Mouse (Mus musculus) midbrain, embryonic 15.5 days (tissue): ENCODE data around the gene Sec24d. TPM values are rescaled to one million over a fixed set of nuclear protein-coding genes. Genes with fewer than 3 reads are reported as not detected.
A peak's percentile ranks its signal among the peaks of the same experiment; 100 is the strongest.

Experiments
- ATAC-seq: fragments of 200-750 bp; cut with Nextera tagmentation; replicated peaks from 2 replicates; pipeline ENCODE4 v1.8.0; 2017; ENCODE audit warnings: moderate TSS enrichment
- H3K27ac ChIP-seq: fragments of 300-500 bp; sonication (generic); 2 replicates; pipeline ENCODE4 v1.5.1; 2015; ENCODE audit warnings: mild to moderate bottlenecking, inconsistent platforms
- H3K27me3 ChIP-seq: fragments of 300-500 bp; sonication (generic); replicated peaks from 2 replicates; pipeline ENCODE4 v1.6.1; 2015; ENCODE audit warnings: inconsistent platforms
- H3K36me3 ChIP-seq: fragments of 300-500 bp; sonication (generic); replicated peaks from 2 replicates; pipeline ENCODE4 v1.6.1; 2015; ENCODE audit warnings: inconsistent platforms
- H3K4me1 ChIP-seq: fragments of 300-500 bp; sonication (generic); 2 replicates; pipeline ENCODE4 v1.6.1; 2015; ENCODE audit warnings: inconsistent platforms
- H3K4me2 ChIP-seq: fragments of 300-500 bp; sonication (generic); 2 replicates; pipeline ENCODE4 v1.6.1; 2015; ENCODE audit warnings: inconsistent platforms, mild to moderate bottlenecking, moderate library complexity
- H3K4me3 ChIP-seq: fragments of 300-500 bp; sonication (generic); 2 replicates; pipeline ENCODE4 v1.5.1; 2015; ENCODE audit warnings: mild to moderate bottlenecking, inconsistent platforms
- H3K9ac ChIP-seq: fragments of 300-500 bp; sonication (generic); 2 replicates; pipeline ENCODE4 v1.6.1; 2015; ENCODE audit warnings: mild to moderate bottlenecking, inconsistent platforms
- H3K9me3 ChIP-seq: fragments of 300-500 bp; sonication (generic); 2 replicates; pipeline ENCODE4 v1.6.1; 2016; ENCODE audit warnings: inconsistent platforms
- WGBS: fragments of 180-500 bp; shearing (Covaris S2); methylation state at CpG from one replicate; pipeline ENCODE4 v1.1.7; 2015; ENCODE audit warnings: mixed read lengths; 5-methylcytosine and 5-hydroxymethylcytosine counted together
- polyA plus RNA-seq: library from polyadenylated mRNA; unstranded; fragments of >200 nt; fragmentation: Nextera tagmentation; extraction: Ambion mirVana; gene quantifications from 2 replicates; pipeline ENCODE4 v1.2.1, GENCODE M21; 2015

Sec24d gene
- 12.0 and 12.9 TPM in 2 replicates for polyA plus RNA-seq

DNA sequence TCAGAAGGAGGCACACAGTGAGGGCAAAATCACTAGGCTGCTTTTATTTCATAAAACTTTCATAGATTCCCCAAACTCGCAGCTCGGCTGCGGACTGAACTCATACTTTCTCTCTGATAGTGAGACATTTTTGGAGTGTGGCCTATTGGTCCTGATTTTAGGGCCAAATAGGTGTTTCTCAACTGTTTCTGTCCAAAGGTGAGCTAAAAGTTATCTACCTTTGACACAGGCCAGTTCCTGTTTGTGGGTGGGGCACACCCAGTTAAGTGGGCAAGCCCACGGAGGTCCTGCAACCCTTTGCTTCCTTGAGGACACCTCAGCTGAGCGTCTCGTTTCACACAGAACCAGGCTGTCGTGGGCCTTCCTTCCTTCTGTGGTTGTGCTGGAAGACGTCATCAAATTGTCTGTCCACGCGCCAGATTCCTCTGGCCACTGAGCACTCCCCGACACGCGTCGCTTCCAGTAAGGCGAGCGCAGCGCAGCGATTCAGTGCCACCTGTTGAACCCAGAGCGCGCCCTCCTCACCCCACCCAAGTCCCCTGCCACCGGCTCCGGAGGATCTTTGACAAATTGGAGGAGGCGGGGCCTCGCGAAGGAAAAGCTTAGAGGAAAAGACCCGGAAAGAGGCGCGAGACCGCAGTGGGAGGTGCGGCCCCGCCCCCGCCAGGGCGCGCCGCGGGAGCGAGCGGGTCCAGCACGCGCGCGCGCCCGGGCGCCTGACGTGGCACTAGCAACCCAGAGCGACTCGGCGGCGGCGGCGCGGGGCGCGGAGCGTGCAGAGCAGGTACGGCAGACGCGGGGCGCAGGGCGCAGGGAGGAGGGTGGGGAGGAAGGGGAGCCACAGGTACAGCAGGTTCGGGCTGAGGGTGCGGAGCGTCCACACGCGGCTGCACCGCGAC lies at the start of gene Sec24d:
Gene Sec24d, plus strand, starts transcription at position 703 of the 899 bp plus-strand sequence.
- Histone ChIP-seq H3K27me3 (peaks cover 10% of the 10 kb centered on the region; the same call in 1 of the 2 replicates), H3K27ac (no peak within 1 kb of the TSS), H3K4me1 (peaks cover 8% of the 10 kb centered on the region; the same call in 1 of the 2 replicates), H3K36me3 (no peaks in the 10 kb centered on the region), H3K9me3 (no peaks in the 10 kb centered on the region), H3K4me3 (peak within 1 kb of the TSS; percentile 62), H3K4me2 (peak within 1 kb of the TSS; percentile 97), H3K9ac (peak within 1 kb of the TSS; percentile 51)
- WGBS = 3% methylated on average over 67 of the region's 68 CpGs
- ATAC-seq = peak; percentile 95

DNA sequence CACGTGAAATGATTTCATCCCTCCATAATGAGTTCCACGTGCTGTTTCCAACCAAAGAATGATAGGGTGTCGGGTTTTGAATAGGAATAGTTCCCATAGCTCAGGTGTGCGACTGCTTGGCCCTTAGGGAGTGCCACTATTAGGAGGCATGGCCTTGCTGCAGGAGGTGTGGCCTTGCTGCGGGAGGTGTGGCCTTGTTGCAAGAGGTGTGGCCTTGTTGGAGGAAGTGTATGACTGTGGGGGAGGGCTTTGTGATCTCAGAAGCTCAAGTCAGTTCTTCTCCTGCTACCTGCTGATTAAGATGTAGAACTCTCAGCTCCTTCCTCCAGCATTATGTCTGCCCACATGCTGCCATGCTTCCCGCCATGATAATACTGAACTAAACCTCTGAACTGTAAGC lies 48.6 kb upstream of the Sec24d start:
- no peak for ATAC-seq
- no peaks in the 10 kb centered on the region for H3K4me1 ChIP-seq
- H3K36me3 ChIP-seq = no peaks in the 10 kb centered on the region
- no peaks in the 10 kb centered on the region for H3K9me3 ChIP-seq
- WGBS = 61% methylated on average over 6 of the region's 6 CpGs
- H3K27ac ChIP-seq = no peak overlapping the region
- H3K9ac ChIP-seq = no peak overlapping the region
- H3K27me3 ChIP-seq = no peaks in the 10 kb centered on the region
- no peak overlapping the region for H3K4me2 ChIP-seq
- no peak overlapping the region for H3K4me3 ChIP-seq

DNA sequence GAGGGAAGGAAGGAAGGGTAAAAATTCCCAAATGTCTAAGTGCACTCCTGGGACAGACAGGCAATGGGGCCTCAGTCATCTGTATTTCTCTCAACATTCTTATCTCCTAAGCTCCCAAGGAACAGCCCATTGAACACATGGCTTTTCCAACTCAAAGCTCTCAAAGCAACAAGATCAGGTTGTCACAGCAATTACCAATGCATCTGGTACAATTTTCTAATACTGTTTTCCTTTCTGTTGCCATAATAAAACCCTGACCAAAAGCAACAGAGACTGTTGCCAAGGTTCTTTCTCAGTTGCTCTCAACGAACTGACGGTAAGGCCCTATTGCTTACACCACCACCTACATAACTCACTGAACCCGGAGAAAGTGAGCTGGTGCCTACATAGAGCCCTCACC lies 40.0 kb upstream of the Sec24d start:
- no peaks in the 10 kb centered on the region for H3K27me3 ChIP-seq
- no peak overlapping the region for H3K9ac ChIP-seq
- no peak for ATAC-seq
- no peaks in the 10 kb centered on the region for H3K36me3 ChIP-seq
- H3K4me2 ChIP-seq = no peak overlapping the region
- 96% methylated on average over 3 of the region's 3 CpGs for WGBS
- H3K27ac ChIP-seq = no peak overlapping the region
- H3K4me3 ChIP-seq = no peak overlapping the region
- no peaks in the 10 kb centered on the region for H3K4me1 ChIP-seq
- no peaks in the 10 kb centered on the region for H3K9me3 ChIP-seq

DNA sequence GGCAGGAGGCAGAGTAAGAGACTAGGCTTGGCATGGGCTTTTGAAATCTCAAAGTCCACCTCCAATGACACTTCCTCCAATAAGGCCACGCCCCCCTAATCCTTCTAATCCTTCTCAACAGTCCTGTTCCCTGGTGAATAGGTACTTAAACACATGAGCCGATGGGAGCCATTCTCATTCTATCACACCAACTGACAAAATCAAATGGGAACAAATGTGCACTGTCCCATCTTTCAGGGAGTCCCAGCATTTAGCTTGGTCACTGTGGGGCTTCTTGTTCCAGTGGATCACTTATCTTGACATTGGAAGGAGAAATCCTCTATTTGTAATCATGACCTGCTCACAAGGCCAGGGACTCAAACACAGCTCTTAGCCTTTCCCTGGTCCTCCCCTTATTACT lies 35.6 kb upstream of the Sec24d start:
- Histone ChIP-seq H3K27ac (no peak overlapping the region), H3K9ac (no peak overlapping the region), H3K4me1 (peaks cover 6% of the 10 kb centered on the region; the same call in 1 of the 2 replicates), H3K9me3 (no peaks in the 10 kb centered on the region), H3K4me2 (no peak overlapping the region), H3K4me3 (no peak overlapping the region), H3K27me3 (peaks cover under 1% of the 10 kb centered on the region; the same call in 1 of the 2 replicates), H3K36me3 (no peaks in the 10 kb centered on the region)
- WGBS = 74% methylated on average over 2 of the region's 2 CpGs
- ATAC-seq = no peak

DNA sequence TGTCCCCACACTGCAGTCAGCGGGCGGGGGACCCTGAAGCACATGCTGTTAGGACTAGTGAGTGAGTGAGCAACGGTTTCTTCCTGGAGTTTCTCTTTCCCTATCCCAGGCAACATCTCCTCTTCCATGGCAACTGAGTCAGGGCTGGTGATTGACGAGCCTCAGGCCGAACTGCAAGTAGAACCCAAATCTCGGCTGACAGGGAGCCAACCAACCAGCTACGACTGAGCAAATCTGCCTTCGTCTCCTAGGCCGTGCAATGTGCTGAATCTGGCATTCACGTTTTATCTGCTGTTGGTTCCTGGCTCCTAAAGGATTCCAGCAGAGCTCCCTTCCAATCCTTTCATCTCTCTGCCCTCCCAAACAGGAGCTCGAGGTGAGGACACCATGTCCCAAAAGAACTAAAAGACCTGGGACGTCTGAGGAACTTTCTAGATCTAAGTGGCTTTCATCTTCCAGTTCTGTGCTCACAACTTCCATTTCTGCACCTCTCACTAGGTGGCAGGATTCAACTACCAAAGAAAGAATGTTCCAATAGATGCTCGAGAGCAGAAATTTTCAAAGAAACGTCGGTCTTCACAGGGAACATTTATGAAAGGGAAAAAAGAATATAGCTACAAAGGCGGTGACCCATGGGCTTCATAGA lies 32.9 kb upstream of the Sec24d start:
- no peaks in the 10 kb centered on the region for H3K36me3 ChIP-seq
- ATAC-seq = no peak; the same call in 1 of the 2 replicates
- H3K4me1 ChIP-seq = peaks cover 6% of the 10 kb centered on the region; the same call in 1 of the 2 replicates
- H3K27me3 ChIP-seq = peaks cover 7% of the 10 kb centered on the region
- 46% methylated on average over 16 of the region's 16 CpGs for WGBS
- H3K27ac ChIP-seq = no peak overlapping the region
- H3K9ac ChIP-seq = no peak overlapping the region
- no peak overlapping the region for H3K4me3 ChIP-seq
- H3K4me2 ChIP-seq = no peak overlapping the region
- H3K9me3 ChIP-seq = no peaks in the 10 kb centered on the region

DNA sequence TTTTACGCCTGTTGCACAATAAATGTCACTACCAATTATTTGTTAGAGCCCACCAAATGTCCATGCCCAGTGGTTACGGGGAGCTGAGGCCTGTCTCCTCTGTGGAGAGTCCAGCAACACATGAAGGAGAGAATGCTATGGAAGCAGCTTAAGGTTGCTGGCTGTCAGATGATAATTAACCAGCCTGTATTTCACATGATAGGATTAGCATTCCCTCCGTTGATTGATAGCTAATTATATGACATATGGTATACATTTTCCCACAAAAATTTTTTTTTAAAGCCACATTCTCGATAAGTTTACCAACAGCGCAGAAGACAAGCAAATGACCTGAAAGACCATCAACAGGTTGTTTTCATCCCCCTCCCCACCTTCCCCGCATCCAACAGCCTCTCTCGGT lies 31.8 kb upstream of the Sec24d start:
- H3K27ac ChIP-seq = no peak overlapping the region
- no peaks in the 10 kb centered on the region for H3K9me3 ChIP-seq
- peaks cover 7% of the 10 kb centered on the region for H3K27me3 ChIP-seq
- peak overlapping the region; percentile 42 for H3K9ac ChIP-seq
- H3K4me3 ChIP-seq = peak overlapping the region; percentile 50
- no peaks in the 10 kb centered on the region for H3K36me3 ChIP-seq
- ATAC-seq = no peak
- H3K4me2 ChIP-seq = peak overlapping the region; percentile 81
- H3K4me1 ChIP-seq = peaks cover 6% of the 10 kb centered on the region; the same call in 1 of the 2 replicates
- 16% methylated on average over 7 of the region's 7 CpGs for WGBS

DNA sequence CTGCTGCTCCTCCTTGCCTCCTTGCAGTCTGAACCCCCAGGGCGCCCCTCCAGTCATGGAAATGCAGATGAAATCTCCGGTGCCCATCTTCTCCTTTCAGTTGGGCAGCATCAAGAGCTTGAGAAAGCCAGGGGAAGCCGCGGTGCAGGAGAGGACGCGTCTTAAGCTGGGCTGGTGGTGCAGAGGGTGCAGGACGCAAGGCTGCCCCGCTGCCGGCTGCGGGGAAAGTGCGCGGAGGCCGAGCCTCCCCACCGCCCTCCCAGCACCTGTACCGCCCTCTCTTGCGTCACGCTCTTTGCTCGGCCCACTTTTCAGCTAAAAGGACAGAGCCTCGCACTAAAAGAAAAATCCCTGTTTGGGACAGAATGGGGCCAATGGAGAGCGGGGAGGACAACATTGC lies 31.3 kb upstream of the Sec24d start, which contains the start of gene Synpo2:
Gene Synpo2, minus strand, starts transcription at position 229 of the 400 bp plus-strand sequence.
- peak within 1 kb of the TSS; percentile 42 for H3K9ac ChIP-seq
- H3K4me1 ChIP-seq = peaks cover 6% of the 10 kb centered on the region; the same call in 1 of the 2 replicates
- peaks cover 7% of the 10 kb centered on the region for H3K27me3 ChIP-seq
- ATAC-seq = peak; percentile 82
- under 1% methylated on average over 20 of the region's 20 CpGs for WGBS
- H3K27ac ChIP-seq = no peak within 1 kb of the TSS
- H3K4me2 ChIP-seq = peak within 1 kb of the TSS; percentile 81
- H3K36me3 ChIP-seq = no peaks in the 10 kb centered on the region
- H3K4me3 ChIP-seq = peak within 1 kb of the TSS; percentile 50
- H3K9me3 ChIP-seq = no peaks in the 10 kb centered on the region

DNA sequence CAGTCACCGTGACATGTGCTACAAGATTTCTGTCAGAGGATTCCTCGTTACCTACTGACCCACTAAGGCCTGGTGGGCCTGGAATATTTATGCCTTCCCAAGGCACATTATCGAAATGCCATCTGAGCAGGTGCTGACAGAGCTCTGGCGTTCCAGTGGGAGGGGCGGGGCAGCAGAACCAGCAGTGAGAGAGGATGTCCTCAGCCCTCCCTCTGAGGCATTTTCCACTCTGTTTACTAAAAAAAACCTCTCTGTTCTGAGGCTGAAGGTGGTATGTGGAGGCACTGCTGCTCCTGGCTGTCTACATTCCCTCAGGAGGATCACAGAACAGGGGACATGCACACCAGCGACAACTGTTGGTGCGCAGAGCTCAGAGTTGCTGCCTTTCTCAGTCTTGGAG lies 30.2 kb upstream of the Sec24d start:
- ATAC-seq = no peak
- WGBS = 25% methylated on average over 7 of the region's 7 CpGs
- H3K4me2 ChIP-seq = no peak overlapping the region

DNA sequence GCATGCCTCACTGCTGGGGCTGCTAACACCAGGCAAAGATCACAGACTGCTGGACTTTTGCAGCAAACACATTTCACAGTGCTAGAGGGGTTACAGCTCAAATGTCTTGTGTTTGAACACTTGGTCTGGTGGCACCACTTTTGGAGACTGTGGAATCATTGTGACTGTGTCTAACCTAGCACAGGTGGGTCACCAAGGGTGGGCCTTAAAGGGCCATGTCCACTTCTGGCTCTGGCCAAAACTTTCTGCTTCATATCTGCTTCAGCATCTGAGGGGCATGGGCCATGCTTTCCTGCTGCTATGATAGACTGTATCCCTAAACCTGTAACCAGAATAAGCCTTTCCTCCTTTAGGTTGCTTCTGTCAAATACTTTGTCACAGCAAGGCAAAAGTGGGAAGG lies 29.8 kb upstream of the Sec24d start:
- Histone ChIP-seq H3K4me1 (peaks cover 6% of the 10 kb centered on the region; the same call in 1 of the 2 replicates), H3K36me3 (no peaks in the 10 kb centered on the region), H3K4me3 (no peak overlapping the region), H3K9me3 (no peaks in the 10 kb centered on the region), H3K27ac (no peak overlapping the region), H3K9ac (no peak overlapping the region), H3K4me2 (no peak overlapping the region), H3K27me3 (peaks cover 7% of the 10 kb centered on the region)
- no peak for ATAC-seq

More for the DNA sequence above, 30.2 kb upstream of the Sec24d start:
- peaks cover 7% of the 10 kb centered on the region for H3K27me3 ChIP-seq
- H3K9ac ChIP-seq = no peak overlapping the region
- no peak overlapping the region for H3K4me3 ChIP-seq
- no peaks in the 10 kb centered on the region for H3K9me3 ChIP-seq
- no peaks in the 10 kb centered on the region for H3K36me3 ChIP-seq
- H3K27ac ChIP-seq = no peak overlapping the region
- peaks cover 6% of the 10 kb centered on the region; the same call in 1 of the 2 replicates for H3K4me1 ChIP-seq

DNA sequence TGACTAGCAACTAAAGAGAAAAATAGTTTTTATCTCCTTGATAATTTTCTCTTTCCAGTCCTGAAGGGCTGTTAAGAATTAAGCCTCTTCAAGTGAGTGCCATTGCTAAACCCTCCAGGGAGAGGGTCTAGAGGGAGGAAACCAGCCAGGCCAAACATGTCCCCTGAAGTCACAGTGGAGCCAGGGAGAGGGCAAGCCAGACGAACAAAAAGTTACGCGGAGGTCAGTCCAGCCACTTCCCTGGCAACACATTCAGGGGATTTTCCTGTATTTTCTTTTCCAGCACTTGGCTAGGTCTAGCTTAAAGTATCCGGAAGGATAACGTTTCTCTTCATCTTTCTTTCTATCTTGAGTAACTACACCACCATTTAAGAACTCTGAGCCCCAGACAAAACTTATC lies 22.9 kb upstream of the Sec24d start:
- Histone ChIP-seq H3K9me3 (no peaks in the 10 kb centered on the region), H3K27ac (no peak overlapping the region), H3K9ac (no peak overlapping the region), H3K4me1 (no peaks in the 10 kb centered on the region), H3K27me3 (no peaks in the 10 kb centered on the region), H3K36me3 (no peaks in the 10 kb centered on the region), H3K4me2 (no peak overlapping the region), H3K4me3 (no peak overlapping the region)
- no peak for ATAC-seq
- 58% methylated on average over 5 of the region's 5 CpGs for WGBS

DNA sequence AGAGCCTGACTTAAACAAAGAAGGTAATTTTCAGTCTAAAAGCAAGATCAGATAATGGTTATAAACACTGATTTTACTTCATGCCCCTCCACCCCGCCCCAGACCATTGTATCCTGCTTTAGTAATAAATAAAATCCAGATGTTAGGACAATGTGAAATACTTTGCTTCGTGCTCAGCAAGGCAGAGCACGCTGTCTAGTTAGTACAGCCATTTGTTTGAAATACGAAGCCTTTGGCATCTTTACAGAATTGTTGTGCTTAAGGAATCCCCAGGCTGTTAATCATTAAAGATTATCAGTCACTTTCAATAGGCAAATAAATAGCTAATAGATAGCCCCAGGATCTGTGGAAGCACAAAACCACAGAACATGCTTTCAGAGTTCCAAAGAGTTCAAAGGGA lies 21.6 kb upstream of the Sec24d start:
- Histone ChIP-seq H3K9me3 (no peaks in the 10 kb centered on the region), H3K4me3 (no peak overlapping the region), H3K4me1 (no peaks in the 10 kb centered on the region), H3K27ac (no peak overlapping the region), H3K4me2 (no peak overlapping the region), H3K9ac (no peak overlapping the region), H3K36me3 (no peaks in the 10 kb centered on the region), H3K27me3 (no peaks in the 10 kb centered on the region)
- WGBS = 71% methylated on average over 4 of the region's 4 CpGs
- ATAC-seq = no peak
